Mouse (Mus musculus): ENCODE data around the gene Creb1. TPM values are rescaled to one million over a fixed set of nuclear protein-coding genes. Genes with fewer than 3 reads are reported as not detected.
"Not testable (repeated sequence)": the region's sequence is repeated elsewhere in the genome, so short reads cannot be mapped to it uniquely, and the experiment has no call there.

The Creb1 gene
- polyA plus RNA-seq, 1 experiment from 2014 or later, result 58.1 TPM

DNA sequence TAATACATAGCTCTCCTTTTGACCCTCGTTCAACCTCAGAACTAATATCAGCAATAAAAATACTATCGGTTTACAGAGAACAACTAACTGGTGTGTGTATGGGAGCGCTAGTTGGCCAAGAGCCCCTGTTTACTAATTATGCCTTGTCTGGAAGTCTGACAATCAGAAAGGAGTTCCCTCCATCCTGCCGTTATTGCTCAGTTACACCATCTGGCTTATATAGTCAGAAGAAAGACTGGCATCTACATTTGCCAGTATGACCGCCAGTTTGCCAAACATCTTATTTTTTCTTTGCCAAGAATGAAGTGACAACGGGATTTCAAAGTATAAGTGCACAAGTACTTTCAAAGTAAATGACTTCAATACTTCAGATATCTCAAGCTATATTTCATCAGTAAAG, 108.6 kb downstream of the Creb1 start:
- H3K9ac ChIP-seq (replicated peaks; ENCODE audit: low read length), result no peak overlapping the region
- WGBS, result 94% methylated on average over 6 of the region's 6 CpGs
- no peak overlapping the region for H3K4me2 ChIP-seq (ENCODE audit: low read length)
- H3K27me3 ChIP-seq (ENCODE audit: control insufficient read depth, insufficient read depth, low read length), result no peaks in the 10 kb centered on the region
- H3K4me3 ChIP-seq (replicated peaks; ENCODE audit: low read depth, low read length), result no peak overlapping the region
- H3K36me3 ChIP-seq (ENCODE audit: control insufficient read depth, insufficient read depth, low read length), result no peaks in the 10 kb centered on the region
- H3K9me3 ChIP-seq (ENCODE audit: control insufficient read depth, low read length), result no peaks in the 10 kb centered on the region
- H3K27ac ChIP-seq (replicated peaks; ENCODE audit: low read depth, low read length), result no peak overlapping the region
- DNase-seq (no peak), ATAC-seq (ENCODE audit: low FRiP score, low TSS enrichment) (no peak)
- no peaks in the 10 kb centered on the region for H3K4me1 ChIP-seq (ENCODE audit: control insufficient read depth, insufficient read depth, low read length)

DNA sequence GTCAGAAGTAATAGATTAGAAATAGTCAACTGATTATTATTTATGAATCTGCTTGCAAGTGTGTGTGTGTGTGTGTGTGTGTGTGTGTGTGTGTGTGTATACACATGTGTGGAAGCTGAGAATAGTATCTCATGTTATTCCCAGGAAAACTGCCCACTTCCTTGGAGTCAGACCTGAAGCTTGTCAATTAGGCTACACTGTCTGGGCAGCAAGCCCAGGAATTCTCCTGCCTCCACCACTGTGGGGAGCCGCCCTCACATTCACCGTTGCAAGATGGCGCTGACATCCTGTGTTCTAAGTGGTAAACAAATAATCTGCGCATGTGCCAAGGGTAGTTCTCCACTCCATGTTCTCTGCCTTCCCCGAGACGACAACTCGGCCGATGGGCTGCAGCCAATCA, 110.1 kb downstream of the Creb1 start:
- not testable (repeated sequence) for ATAC-seq (ENCODE audit: low FRiP score, low TSS enrichment); H3K4me2 ChIP-seq (ENCODE audit: low read length); H3K4me1 ChIP-seq (ENCODE audit: control insufficient read depth, insufficient read depth, low read length); H3K27ac ChIP-seq (replicated peaks; ENCODE audit: low read depth, low read length); H3K4me3 ChIP-seq (replicated peaks; ENCODE audit: low read depth, low read length); H3K27me3 ChIP-seq (ENCODE audit: control insufficient read depth, insufficient read depth, low read length); H3K9ac ChIP-seq (replicated peaks; ENCODE audit: low read length); H3K36me3 ChIP-seq (ENCODE audit: control insufficient read depth, insufficient read depth, low read length); DNase-seq; H3K9me3 ChIP-seq (ENCODE audit: control insufficient read depth, low read length)
- 95% methylated on average over 8 of the region's 8 CpGs for WGBS

DNA sequence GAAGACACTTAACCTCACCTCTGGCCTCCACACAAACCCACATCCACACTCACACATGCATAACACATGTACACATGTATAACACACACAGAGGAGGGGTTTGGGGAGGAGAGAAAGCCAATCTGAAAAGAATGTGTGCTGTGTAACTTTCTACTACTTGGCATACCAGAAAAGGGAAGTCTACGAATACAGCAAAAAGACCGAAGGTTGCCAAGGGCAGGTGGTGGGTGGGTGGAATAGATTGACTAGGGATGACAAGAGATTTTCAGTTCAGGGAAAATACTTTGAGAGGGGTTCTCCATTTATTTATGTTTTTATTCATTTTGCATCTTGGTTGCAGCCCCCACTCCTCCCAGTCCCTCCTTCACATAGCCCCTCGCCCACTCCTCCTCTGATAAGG, 112.1 kb downstream of the Creb1 start:
- ATAC-seq (ENCODE audit: low FRiP score, low TSS enrichment) (no peak), DNase-seq (no peak)
- Histone ChIP-seq H3K27ac (replicated peaks; ENCODE audit: low read depth, low read length) (no peak overlapping the region), H3K27me3 (ENCODE audit: control insufficient read depth, insufficient read depth, low read length) (no peaks in the 10 kb centered on the region), H3K9ac (replicated peaks; ENCODE audit: low read length) (no peak overlapping the region), H3K4me3 (replicated peaks; ENCODE audit: low read depth, low read length) (no peak overlapping the region), H3K4me1 (ENCODE audit: control insufficient read depth, insufficient read depth, low read length) (no peaks in the 10 kb centered on the region), H3K36me3 (ENCODE audit: control insufficient read depth, insufficient read depth, low read length) (no peaks in the 10 kb centered on the region), H3K4me2 (ENCODE audit: low read length) (no peak overlapping the region), H3K9me3 (ENCODE audit: control insufficient read depth, low read length) (no peaks in the 10 kb centered on the region)
- 96% methylated on average over 3 of the region's 3 CpGs for WGBS

GRCm38 (mm10) chr1:64649362-64650124, 117.1 kb downstream of the Creb1 start:
- H3K9ac ChIP-seq (replicated peaks; ENCODE audit: low read length), result no peak overlapping the region
- 83% methylated on average over 11 of the region's 11 CpGs for WGBS
- H3K4me1 ChIP-seq (ENCODE audit: control insufficient read depth, insufficient read depth, low read length), result no peaks in the 10 kb centered on the region
- no peak overlapping the region for H3K4me2 ChIP-seq (ENCODE audit: low read length)
- no peaks in the 10 kb centered on the region for H3K27me3 ChIP-seq (ENCODE audit: control insufficient read depth, insufficient read depth, low read length)
- no peaks in the 10 kb centered on the region for H3K36me3 ChIP-seq (ENCODE audit: control insufficient read depth, insufficient read depth, low read length)
- no peak for DNase-seq
- no peak overlapping the region for H3K27ac ChIP-seq (replicated peaks; ENCODE audit: low read depth, low read length)
- no peak overlapping the region for H3K4me3 ChIP-seq (replicated peaks; ENCODE audit: low read depth, low read length)
- ATAC-seq (ENCODE audit: low FRiP score, low TSS enrichment), result no peak
- no peaks in the 10 kb centered on the region for H3K9me3 ChIP-seq (ENCODE audit: control insufficient read depth, low read length)

DNA sequence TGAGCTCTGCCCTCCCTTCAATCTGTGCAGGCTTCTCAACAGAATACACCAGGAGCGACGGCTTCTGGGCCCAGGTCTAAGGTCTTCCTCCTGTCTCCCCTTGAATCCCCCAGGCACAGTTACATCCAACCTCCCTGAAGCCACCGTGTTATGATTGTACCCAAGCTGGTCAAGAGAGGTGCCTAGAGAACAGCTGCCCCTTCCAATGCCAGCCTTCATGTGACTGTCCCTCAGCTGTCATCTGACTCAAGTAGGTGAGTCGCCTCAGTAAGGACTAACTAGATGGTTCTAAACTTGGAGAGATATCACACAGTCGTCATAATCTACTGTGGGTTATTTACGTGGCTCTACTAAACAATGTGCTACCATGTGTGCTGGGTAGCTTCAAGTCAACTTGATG, 121.3 kb downstream of the Creb1 start:
- Histone ChIP-seq H3K9ac (replicated peaks; ENCODE audit: low read length) (no peak overlapping the region), H3K4me2 (ENCODE audit: low read length) (no peak overlapping the region), H3K27me3 (ENCODE audit: control insufficient read depth, insufficient read depth, low read length) (no peaks in the 10 kb centered on the region), H3K27ac (replicated peaks; ENCODE audit: low read depth, low read length) (no peak overlapping the region), H3K4me3 (replicated peaks; ENCODE audit: low read depth, low read length) (no peak overlapping the region), H3K4me1 (ENCODE audit: control insufficient read depth, insufficient read depth, low read length) (no peaks in the 10 kb centered on the region), H3K9me3 (ENCODE audit: control insufficient read depth, low read length) (no peaks in the 10 kb centered on the region), H3K36me3 (ENCODE audit: control insufficient read depth, insufficient read depth, low read length) (no peaks in the 10 kb centered on the region)
- no peak for DNase-seq
- ATAC-seq (ENCODE audit: low FRiP score, low TSS enrichment), result no peak
- WGBS, result 98% methylated on average over 6 of the region's 6 CpGs

Other genes with a start within 250 kb of the Creb1 start
- gene Mettl21a, start 84.6 kb downstream of the Creb1 start, polyA plus RNA-seq (2014; fragmentation: Nextera tagmentation; extraction: Ambion mirVana), result 19.8 and 23.1 TPM in 2 replicates
- gene Ccnyl1, start 157.8 kb downstream of the Creb1 start, polyA plus RNA-seq (2014; fragmentation: Nextera tagmentation; extraction: Ambion mirVana), result 6.1 and 9.4 TPM in 2 replicates
- gene Fzd5, start 205.1 kb downstream of the Creb1 start, polyA plus RNA-seq (2014; fragmentation: Nextera tagmentation; extraction: Ambion mirVana), result 0.16 and 0.30 TPM in 2 replicates

Data from midbrain, embryonic 14.5 days (tissue).